Mouse (Mus musculus): ENCODE measurements around the gene Stx4a. TPM values are rescaled to one million over a fixed set of nuclear protein-coding genes. Genes with fewer than 3 reads are reported as not detected.
"Not testable (repeated sequence)": the region's sequence is repeated elsewhere in the genome, so short reads cannot be mapped to it uniquely, and the experiment has no call there.

Stx4a gene
- polyA plus RNA-seq, 1 experiment from 2014 or later, result 47.5 TPM

GRCm38 (mm10) chr7:127887781-127888180, 63.7 kb downstream of the Stx4a start:
- H3K4me2 ChIP-seq (ENCODE audit: low read depth, low read length), result no peak overlapping the region
- H3K4me1 ChIP-seq (ENCODE audit: control insufficient read depth, insufficient read depth, low read length), result peaks cover 24% of the 10 kb centered on the region
- no peak overlapping the region for H3K9ac ChIP-seq (ENCODE audit: low read depth, low read length)
- WGBS, result 79% methylated on average over 3 of the region's 3 CpGs
- H3K9me3 ChIP-seq (ENCODE audit: control insufficient read depth, low read length), result no peaks in the 10 kb centered on the region
- H3K27me3 ChIP-seq (replicated peaks; ENCODE audit: control insufficient read depth, insufficient read depth, low read length), result no peaks in the 10 kb centered on the region
- H3K36me3 ChIP-seq (ENCODE audit: control insufficient read depth, insufficient read depth, low read length), result peaks cover 27% of the 10 kb centered on the region
- ATAC-seq, result no peak
- H3K27ac ChIP-seq (ENCODE audit: low read length), result no peak overlapping the region
- H3K4me3 ChIP-seq (ENCODE audit: low read length), result no peak overlapping the region

- H3K4me2 ChIP-seq (ENCODE audit: low read depth, low read length), result no peak overlapping the region
- WGBS, result 67% methylated on average over 3 of the region's 3 CpGs
- H3K27me3 ChIP-seq (replicated peaks; ENCODE audit: control insufficient read depth, insufficient read depth, low read length), result no peaks in the 10 kb centered on the region
- ATAC-seq, result no peak
- H3K9me3 ChIP-seq (ENCODE audit: control insufficient read depth, low read length), result no peaks in the 10 kb centered on the region
- no peak overlapping the region for H3K9ac ChIP-seq (ENCODE audit: low read depth, low read length)
- H3K36me3 ChIP-seq (ENCODE audit: control insufficient read depth, insufficient read depth, low read length), result peaks cover 17% of the 10 kb centered on the region
- H3K4me1 ChIP-seq (ENCODE audit: control insufficient read depth, insufficient read depth, low read length), result peaks cover 19% of the 10 kb centered on the region
- no peak overlapping the region for H3K4me3 ChIP-seq (ENCODE audit: low read length)
- no peak overlapping the region for H3K27ac ChIP-seq (ENCODE audit: low read length)
These were observed 64.7 kb downstream of the Stx4a start for GRCm38 (mm10) chr7:127888821-127889220.

- peaks cover 18% of the 10 kb centered on the region for H3K4me1 ChIP-seq (ENCODE audit: control insufficient read depth, insufficient read depth, low read length)
- no peaks in the 10 kb centered on the region for H3K27me3 ChIP-seq (replicated peaks; ENCODE audit: control insufficient read depth, insufficient read depth, low read length)
- peaks cover 10% of the 10 kb centered on the region; the same call in 1 of the 2 replicates for H3K36me3 ChIP-seq (ENCODE audit: control insufficient read depth, insufficient read depth, low read length)
- 0 out of 2 replicates have a peak within 1 kb of the TSS, but pooled peaks have one; percentile 25 for H3K27ac ChIP-seq (ENCODE audit: low read length)
- H3K9ac ChIP-seq (ENCODE audit: low read depth, low read length), result no peak within 1 kb of the TSS
- no peak within 1 kb of the TSS; the same call in 1 of the 2 replicates for H3K4me2 ChIP-seq (ENCODE audit: low read depth, low read length)
- no peaks in the 10 kb centered on the region for H3K9me3 ChIP-seq (ENCODE audit: control insufficient read depth, low read length)
- peak; percentile 21 for ATAC-seq
- 35% methylated on average over 4 of the region's 4 CpGs for WGBS
- H3K4me3 ChIP-seq (ENCODE audit: low read length), result no peak within 1 kb of the TSS
These were observed 66.7 kb downstream of the Stx4a start, which contains the start of gene Prss53 for GRCm38 (mm10) chr7:127890798-127891197. Gene Prss53 (minus strand): TSS chr7:127890970.

- 64% methylated on average over 5 of the region's 5 CpGs for WGBS
- Histone ChIP-seq H3K27ac (ENCODE audit: low read length) (peak overlapping the region; percentile 92), H3K9me3 (ENCODE audit: control insufficient read depth, low read length) (no peaks in the 10 kb centered on the region), H3K4me3 (ENCODE audit: low read length) (peak overlapping the region; percentile 72), H3K4me1 (ENCODE audit: control insufficient read depth, insufficient read depth, low read length) (peaks cover 16% of the 10 kb centered on the region), H3K27me3 (replicated peaks; ENCODE audit: control insufficient read depth, insufficient read depth, low read length) (no peaks in the 10 kb centered on the region), H3K4me2 (ENCODE audit: low read depth, low read length) (peak overlapping the region; percentile 86), H3K36me3 (ENCODE audit: control insufficient read depth, insufficient read depth, low read length) (no peaks in the 10 kb centered on the region), H3K9ac (ENCODE audit: low read depth, low read length) (peak overlapping the region; percentile 79)
- ATAC-seq, result no peak; the same call in 1 of the 2 replicates
These were observed 70.4 kb downstream of the Stx4a start for GRCm38 (mm10) chr7:127894480-127894879.

GRCm38 (mm10) chr7:127895442-127895841, 71.3 kb downstream of the Stx4a start, which contains the start of the genes Gm21974 and Vkorc1:
Gene Gm21974 (minus strand): TSS chr7:127895454.
Gene Vkorc1 (minus strand): TSS chr7:127895617.
- peak; percentile 92 for ATAC-seq
- Histone ChIP-seq H3K27ac (ENCODE audit: low read length) (peak within 1 kb of the TSS; percentile 92), H3K4me2 (ENCODE audit: low read depth, low read length) (peak within 1 kb of the TSS; percentile 86), H3K9me3 (ENCODE audit: control insufficient read depth, low read length) (no peaks in the 10 kb centered on the region), H3K4me3 (ENCODE audit: low read length) (peak within 1 kb of the TSS; percentile 72), H3K4me1 (ENCODE audit: control insufficient read depth, insufficient read depth, low read length) (peaks cover 18% of the 10 kb centered on the region), H3K27me3 (replicated peaks; ENCODE audit: control insufficient read depth, insufficient read depth, low read length) (no peaks in the 10 kb centered on the region), H3K36me3 (ENCODE audit: control insufficient read depth, insufficient read depth, low read length) (no peaks in the 10 kb centered on the region), H3K9ac (ENCODE audit: low read depth, low read length) (peak within 1 kb of the TSS; percentile 79)
- WGBS, result under 1% methylated on average over 26 of the region's 26 CpGs

GRCm38 (mm10) chr7:127895891-127896290, 71.8 kb downstream of the Stx4a start:
- H3K36me3 ChIP-seq (ENCODE audit: control insufficient read depth, insufficient read depth, low read length); ATAC-seq; H3K9ac ChIP-seq (ENCODE audit: low read depth, low read length); H3K9me3 ChIP-seq (ENCODE audit: control insufficient read depth, low read length); H3K27me3 ChIP-seq (replicated peaks; ENCODE audit: control insufficient read depth, insufficient read depth, low read length): not testable (repeated sequence)
- 61% methylated on average over 7 of the region's 7 CpGs for WGBS
- Histone ChIP-seq H3K27ac (ENCODE audit: low read length) (0 out of 2 replicates have a peak overlapping the region, but pooled peaks have one; percentile 92), H3K4me3 (ENCODE audit: low read length) (peak overlapping the region; percentile 72; the same call in 1 of the 2 replicates), H3K4me1 (ENCODE audit: control insufficient read depth, insufficient read depth, low read length) (peaks cover 16% of the 10 kb centered on the region), H3K4me2 (ENCODE audit: low read depth, low read length) (peak overlapping the region; percentile 16; the same call in 1 of the 2 replicates)

GRCm38 (mm10) chr7:127896384-127896783, 72.3 kb downstream of the Stx4a start:
- no peak overlapping the region for H3K4me2 ChIP-seq (ENCODE audit: low read depth, low read length)
- ATAC-seq, result no peak
- H3K9me3 ChIP-seq (ENCODE audit: control insufficient read depth, low read length), result no peaks in the 10 kb centered on the region
- H3K36me3 ChIP-seq (ENCODE audit: control insufficient read depth, insufficient read depth, low read length), result no peaks in the 10 kb centered on the region
- H3K4me3 ChIP-seq (ENCODE audit: low read length), result no peak overlapping the region
- no peak overlapping the region for H3K9ac ChIP-seq (ENCODE audit: low read depth, low read length)
- peaks cover 16% of the 10 kb centered on the region for H3K4me1 ChIP-seq (ENCODE audit: control insufficient read depth, insufficient read depth, low read length)
- WGBS, result 52% methylated on average over 13 of the region's 13 CpGs
- H3K27ac ChIP-seq (ENCODE audit: low read length), result no peak overlapping the region
- no peaks in the 10 kb centered on the region for H3K27me3 ChIP-seq (replicated peaks; ENCODE audit: control insufficient read depth, insufficient read depth, low read length)

- H3K27ac ChIP-seq (ENCODE audit: low read length), result no peak overlapping the region
- H3K9me3 ChIP-seq (ENCODE audit: control insufficient read depth, low read length), result no peaks in the 10 kb centered on the region
- no peak overlapping the region for H3K9ac ChIP-seq (ENCODE audit: low read depth, low read length)
- WGBS, result 79% methylated on average over 7 of the region's 7 CpGs
- no peak overlapping the region for H3K4me2 ChIP-seq (ENCODE audit: low read depth, low read length)
- no peaks in the 10 kb centered on the region for H3K36me3 ChIP-seq (ENCODE audit: control insufficient read depth, insufficient read depth, low read length)
- ATAC-seq, result no peak
- H3K27me3 ChIP-seq (replicated peaks; ENCODE audit: control insufficient read depth, insufficient read depth, low read length), result no peaks in the 10 kb centered on the region
- no peak overlapping the region for H3K4me3 ChIP-seq (ENCODE audit: low read length)
- H3K4me1 ChIP-seq (ENCODE audit: control insufficient read depth, insufficient read depth, low read length), result peaks cover 16% of the 10 kb centered on the region
These were observed 73.4 kb downstream of the Stx4a start for GRCm38 (mm10) chr7:127897542-127897941.

- Histone ChIP-seq H3K9ac (ENCODE audit: low read depth, low read length) (no peak overlapping the region), H3K36me3 (ENCODE audit: control insufficient read depth, insufficient read depth, low read length) (no peaks in the 10 kb centered on the region), H3K27me3 (replicated peaks; ENCODE audit: control insufficient read depth, insufficient read depth, low read length) (no peaks in the 10 kb centered on the region), H3K4me2 (ENCODE audit: low read depth, low read length) (no peak overlapping the region), H3K4me1 (ENCODE audit: control insufficient read depth, insufficient read depth, low read length) (peaks cover 16% of the 10 kb centered on the region), H3K27ac (ENCODE audit: low read length) (peak overlapping the region; percentile 96), H3K9me3 (ENCODE audit: control insufficient read depth, low read length) (no peaks in the 10 kb centered on the region), H3K4me3 (ENCODE audit: low read length) (no peak overlapping the region)
- no peak for ATAC-seq
- 33% methylated on average over 10 of the region's 10 CpGs for WGBS
These were observed 74.3 kb downstream of the Stx4a start for GRCm38 (mm10) chr7:127898179-127898956.

Measured in intestine, embryonic 16.5 days (tissue).